Mouse (Mus musculus) adrenal gland, adult (tissue): ENCODE results near the gene Med24.

Source experiments
- DNase-seq, 2 experiments: peaks; one replicate each; pipeline ENCODE4 v3.0.0; 2022 to 2023; ENCODE audit warnings: low spot score in 1 of 2; ENCODE audit not compliant: inconsistent age in 2 of 2

Gene Med24

DNA sequence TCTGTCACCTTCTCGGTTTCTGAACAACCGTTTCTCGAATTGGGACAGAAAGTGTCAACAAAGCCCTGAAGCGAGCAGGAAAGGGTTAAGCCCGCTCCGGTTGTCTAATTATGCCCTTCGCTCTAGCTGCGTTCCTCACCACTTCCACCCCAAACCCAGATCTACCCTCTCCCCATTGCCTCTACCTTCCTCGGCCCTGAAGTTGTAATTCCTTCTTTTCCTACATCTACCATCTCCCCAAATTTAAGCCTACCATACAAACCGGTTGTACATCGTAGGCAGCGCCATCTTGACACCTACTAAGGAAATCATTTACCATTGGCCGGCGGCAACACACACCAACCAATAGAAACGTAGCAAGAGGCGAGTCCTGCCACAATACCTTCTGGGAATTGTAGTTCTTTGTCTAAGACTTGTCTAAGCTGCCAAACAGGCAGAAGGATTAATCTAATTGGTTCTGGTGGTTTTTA lies at the start of gene Med24:
TSS of gene Med24 (minus strand) at position 317 of the 470 bp plus-strand sequence.
- peak; percentile 90 to 96 for DNase-seq

DNA sequence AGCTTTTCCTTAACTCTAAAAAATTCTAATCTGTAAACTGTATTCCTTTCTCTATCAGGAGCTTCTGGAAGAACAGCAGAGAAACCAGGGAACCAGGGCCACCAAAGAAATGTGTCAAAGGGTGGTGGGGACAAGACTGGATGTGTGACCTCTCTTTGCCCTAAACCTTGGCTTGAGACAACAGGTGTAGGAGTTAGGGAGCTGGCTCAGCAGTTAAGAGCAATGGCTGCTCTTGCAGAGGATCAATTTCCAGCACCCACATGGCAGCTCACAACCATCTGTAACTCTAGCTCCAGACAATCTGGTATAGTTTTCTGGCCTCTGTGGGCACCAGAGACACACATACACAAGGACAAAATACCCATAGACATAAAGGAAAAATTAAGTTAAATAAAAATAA lies 48.7 kb upstream of the Med24 start:
- peak in 1 of 2 experiments; percentile 40 for DNase-seq

DNA sequence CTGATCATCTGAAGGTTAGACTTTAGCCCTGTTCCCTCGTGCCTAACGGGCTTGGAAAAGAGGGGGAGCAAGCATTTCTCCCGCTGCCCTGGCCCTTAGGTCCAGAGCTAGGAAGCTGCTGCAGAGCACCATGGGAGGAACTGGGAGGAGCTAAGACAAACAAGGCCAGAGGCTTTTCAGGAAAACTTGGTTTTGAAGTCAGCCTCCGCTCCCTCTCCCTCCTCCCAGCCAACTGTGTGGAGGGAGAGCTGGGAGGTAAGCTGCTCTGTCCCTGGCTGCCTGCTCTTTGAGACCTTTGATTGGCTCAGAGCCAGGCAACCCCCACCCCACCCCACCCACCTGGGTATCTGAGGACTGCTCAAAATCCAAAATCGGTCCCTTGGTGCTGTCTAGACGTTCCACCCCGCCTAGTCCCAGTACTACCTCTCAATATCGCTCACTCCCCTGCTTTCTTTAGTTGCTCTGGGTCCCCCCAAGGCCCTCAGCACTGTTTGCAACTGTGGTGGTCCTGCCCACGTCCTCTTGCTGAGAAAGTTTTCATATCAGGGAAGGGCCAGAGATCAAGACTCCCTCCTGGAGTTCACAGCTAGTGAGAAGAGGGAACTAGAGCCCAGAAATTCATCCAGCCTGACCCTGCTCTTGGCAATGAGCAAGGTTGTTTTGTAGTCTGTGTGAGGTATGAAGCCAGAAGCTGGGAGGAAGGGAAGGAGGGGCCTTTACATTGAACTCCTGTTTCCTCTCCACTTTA lies 47.8 kb upstream of the Med24 start:
- peak; percentile 80 to 94 for DNase-seq

DNA sequence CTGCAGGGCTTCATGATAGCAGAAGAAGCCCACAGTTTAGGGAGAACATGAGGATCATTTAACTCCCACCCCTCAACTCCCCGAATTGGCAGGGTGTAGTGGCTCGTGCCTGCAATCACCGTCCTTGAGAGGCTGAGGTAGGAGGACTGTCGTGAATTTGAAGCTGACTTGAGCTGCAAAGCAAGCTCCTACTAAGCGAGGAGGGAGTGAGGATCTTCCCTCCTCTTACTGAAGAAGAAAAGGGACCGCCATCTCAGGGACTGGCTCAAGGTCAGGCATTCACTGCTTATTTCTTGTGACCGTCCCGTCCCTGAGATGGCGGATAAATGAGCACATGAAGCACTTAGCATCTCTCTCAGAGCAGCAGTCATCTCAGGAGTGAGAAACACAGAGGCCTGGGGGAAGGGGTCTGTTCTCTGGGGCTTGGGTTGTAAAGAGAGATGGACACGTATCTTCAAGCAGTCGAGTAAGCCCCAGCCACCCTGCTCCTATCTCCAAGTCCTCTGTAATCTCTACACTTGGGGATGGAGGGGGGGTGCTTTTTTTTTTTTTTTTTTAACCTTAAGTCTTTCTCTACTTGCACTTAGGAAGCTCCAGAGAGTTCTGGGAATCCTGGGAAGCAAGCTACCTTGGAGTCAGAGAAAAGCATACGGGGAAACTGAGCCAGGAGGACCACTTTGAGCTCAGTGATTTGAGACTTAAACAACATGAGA lies 47.0 kb upstream of the Med24 start:
- no peak for DNase-seq

DNA sequence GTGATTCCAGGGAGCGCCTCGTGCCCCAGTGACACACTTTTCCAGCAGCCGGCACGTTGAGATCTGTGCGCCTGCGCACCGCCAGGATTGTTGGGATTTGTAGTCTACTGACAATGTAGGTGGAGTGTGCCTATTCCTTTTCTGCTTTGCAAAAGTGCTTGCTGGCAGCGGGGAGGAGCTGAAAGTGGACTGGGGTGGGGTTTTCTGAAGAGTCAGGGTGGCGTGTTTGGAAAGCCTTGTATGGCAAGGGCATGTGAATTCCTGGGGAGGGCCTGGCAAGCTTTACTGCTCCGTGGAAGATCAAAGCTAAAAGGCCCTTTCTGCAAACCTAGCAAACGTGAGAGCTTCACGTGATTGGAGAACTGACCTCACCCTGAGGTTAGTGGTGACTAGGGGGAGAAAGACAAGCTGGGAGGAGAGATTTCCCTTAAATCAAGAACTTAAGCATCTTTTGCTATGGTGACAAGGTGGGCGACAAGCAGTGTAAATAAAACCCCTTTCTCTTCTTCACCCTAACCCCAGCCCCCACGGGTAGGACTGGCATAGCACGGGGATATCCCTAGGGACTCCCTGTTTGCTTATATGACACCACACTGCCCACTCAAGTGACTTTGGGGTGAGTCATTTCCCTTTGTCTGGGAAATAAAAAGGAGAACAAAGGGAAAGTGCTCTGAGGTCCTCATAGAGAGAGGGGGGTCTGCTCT lies 46.3 kb upstream of the Med24 start:
- peak; percentile 100 for DNase-seq

DNA sequence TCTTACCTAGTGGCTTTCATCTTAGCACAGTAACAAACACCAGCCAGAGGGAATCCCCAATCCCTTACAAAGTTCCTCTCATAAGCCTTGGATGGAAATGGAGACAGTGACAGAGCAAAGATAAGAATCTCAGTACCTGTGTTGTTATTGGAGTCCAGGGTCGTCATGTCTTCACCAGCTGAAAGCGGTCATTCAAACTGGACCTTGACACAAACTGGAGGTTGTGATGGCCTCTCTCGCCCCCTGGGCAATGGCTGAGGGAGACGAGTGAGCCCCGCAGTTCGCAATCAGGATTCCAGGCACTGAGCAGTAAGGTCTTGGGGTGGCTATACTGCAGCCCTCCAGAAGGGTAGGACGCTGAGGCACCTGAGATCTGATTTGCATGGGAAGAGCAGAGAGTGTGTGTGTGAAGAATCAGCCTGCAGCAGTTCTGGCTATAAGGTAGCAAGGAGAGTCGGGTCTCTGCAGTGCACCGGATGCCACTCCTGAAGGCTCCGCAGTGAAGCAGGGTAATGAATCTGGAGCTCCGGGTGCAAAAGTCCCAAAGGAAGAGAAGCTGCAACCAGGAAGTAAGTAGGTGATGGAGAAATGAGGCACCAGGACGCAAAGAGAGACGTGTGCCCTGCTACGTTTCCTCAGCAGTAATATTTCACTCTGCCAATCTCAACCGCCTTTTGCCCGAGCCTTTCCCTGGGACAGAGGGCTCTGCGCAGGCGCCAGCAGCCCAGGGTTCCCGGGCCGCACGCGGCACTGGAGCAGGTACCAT lies 45.5 kb upstream of the Med24 start, which contains the start of gene Nr1d1:
TSS of gene Nr1d1 (minus strand) at position 752 of the 766 bp plus-strand sequence.
- no peak for DNase-seq

DNA sequence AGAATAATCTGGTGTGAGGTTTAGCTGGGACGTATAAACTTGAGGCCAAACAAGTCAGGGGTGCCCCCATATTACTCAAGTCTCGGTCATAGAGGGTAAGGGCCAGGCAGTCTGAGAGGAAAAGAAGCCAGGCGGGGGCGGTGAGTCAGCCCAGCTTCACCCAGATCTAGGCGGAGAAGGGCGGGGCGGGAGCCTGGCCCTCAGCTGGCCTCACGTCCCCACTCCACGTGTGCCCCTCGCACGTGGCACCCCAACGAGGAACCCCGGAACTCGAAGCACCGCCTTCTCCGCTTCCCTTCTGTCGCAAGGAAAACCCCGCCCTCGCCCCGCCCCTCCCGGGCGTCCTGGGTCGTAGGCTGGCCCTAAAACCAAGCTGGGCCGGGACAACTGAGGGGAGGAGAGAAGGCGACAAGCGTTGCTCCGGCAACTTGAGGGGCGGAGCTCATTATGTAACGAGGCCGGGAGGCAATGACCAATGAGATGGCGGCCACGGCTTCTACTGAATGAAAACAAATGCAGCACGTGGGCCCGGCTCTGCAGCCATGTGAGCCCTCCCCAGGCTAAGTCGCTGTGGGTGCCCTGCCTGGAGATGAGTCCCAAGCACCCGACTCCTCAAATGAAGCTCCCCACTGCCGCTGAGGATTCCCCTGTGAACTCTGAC lies 44.5 kb upstream of the Med24 start:
- peak; percentile 100 for DNase-seq

DNA sequence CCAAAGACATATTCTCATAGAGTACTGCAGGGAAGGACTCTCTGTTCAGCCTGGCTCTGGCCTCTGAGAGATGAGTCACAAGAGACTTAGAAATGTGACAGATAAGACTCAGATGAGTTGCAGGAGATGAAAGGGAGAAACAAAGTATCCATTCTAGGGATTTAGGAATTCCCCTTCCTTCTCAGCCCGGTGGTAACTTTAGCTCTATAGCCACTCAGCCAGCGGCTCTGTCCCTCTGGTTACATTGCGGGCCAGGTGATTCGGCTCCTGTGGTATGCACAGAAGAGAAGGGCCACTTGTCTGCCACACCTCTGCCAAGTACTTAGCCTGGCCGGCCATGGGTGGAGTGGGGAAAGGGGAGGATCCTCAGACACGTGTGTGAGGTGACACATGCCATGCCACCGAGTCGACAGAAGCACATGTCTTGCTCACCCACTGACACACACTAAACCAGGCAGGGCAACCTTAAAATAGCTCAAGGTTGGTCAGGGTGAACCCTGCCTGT lies 43.5 kb upstream of the Med24 start:
- DNase-seq: peak; percentile 91 to 96

DNA sequence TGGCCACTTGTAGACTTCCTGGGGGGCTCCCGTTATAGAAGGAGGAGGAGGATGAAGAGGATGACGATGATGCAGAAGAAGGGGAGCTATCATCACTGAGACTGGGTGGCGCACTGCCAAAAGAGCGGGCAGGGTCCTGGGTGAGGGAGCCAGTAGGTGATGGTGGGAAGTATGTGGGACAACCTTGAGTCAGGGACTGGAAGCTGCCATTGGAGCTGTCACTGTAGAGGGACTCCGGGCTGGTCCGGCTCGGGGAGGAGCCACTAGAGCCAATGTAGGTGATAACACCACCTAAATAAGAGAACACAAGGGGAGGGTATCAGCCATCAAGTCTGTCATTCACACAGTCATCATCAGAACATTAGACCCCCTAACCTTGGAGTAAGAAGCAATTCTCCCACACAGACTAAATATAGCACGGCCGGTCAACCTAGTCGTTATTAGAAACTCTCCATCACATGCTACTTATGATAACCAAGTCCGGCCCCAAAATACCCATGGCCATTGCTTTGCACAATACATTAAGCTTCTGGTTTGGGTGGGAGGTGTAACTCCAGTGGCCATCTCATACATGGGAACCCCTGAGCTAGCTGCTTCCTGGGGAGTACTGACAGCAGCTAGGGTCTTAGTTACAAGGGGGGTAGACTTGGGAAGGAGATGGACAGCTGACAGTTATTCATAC lies 42.8 kb upstream of the Med24 start:
- DNase-seq: peak; percentile 64 to 81

DNA sequence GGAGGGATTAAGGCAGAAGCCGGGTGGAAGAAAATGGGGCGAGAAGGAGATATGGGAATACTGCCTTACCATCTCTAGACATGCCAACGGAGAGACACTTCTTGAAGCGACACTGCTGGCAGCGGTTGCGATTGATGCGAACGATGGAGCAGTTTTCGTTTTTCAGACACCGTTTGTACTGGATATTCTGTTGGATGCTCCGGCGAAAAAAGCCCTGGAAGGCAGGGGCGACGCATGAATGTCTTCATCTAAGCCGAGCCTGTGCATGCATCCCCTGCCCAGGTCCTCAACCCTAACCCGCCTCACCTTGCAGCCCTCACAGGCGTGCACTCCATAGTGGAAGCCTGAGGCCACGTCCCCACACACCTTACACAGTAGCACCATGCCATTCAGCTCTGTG lies 41.9 kb upstream of the Med24 start:
- peak; percentile 31 to 65 for DNase-seq

DNA sequence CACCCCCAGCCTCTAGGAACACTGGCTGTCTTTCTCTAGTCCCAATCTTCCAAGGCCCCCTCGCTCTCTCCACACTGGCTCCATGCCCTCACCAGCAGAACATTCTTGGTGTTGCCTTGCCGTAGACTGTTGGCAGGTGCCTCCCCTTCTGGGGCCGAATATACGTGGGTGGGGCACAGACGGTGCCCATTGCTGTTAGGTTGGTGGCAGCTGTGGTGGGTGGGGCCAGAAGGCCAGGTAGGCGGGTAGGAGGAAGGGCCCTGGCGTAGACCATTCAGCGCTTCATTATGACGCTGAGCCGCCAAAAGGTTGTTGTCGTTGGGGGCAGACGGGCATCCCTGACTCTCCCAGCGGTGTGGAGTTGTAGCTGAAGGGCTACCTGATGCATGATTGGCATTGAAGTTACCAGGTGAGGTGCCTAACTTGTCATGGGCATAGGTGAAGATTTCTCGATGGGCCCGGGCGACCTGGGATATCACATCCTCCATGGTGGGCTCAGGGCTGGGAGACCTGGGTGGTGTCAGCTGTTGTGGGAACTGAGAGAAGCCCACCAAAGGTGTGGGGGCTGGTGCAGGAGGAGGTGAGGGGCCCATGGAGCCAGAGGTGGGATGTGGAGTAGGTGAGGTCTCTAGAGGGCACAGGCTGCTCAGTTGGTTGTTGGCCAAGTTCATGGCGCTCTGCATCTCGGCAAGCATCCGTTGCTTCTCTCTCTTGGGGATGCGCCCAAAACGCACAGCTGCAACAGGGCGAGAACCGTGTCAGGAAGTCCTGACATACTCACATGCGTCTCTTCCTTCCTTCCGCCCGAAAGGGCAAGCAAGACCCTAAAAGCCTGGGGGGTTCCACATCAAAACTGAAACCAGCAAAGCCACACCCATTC lies 41.1 kb upstream of the Med24 start:
- peak; percentile 42 to 70 for DNase-seq

DNA sequence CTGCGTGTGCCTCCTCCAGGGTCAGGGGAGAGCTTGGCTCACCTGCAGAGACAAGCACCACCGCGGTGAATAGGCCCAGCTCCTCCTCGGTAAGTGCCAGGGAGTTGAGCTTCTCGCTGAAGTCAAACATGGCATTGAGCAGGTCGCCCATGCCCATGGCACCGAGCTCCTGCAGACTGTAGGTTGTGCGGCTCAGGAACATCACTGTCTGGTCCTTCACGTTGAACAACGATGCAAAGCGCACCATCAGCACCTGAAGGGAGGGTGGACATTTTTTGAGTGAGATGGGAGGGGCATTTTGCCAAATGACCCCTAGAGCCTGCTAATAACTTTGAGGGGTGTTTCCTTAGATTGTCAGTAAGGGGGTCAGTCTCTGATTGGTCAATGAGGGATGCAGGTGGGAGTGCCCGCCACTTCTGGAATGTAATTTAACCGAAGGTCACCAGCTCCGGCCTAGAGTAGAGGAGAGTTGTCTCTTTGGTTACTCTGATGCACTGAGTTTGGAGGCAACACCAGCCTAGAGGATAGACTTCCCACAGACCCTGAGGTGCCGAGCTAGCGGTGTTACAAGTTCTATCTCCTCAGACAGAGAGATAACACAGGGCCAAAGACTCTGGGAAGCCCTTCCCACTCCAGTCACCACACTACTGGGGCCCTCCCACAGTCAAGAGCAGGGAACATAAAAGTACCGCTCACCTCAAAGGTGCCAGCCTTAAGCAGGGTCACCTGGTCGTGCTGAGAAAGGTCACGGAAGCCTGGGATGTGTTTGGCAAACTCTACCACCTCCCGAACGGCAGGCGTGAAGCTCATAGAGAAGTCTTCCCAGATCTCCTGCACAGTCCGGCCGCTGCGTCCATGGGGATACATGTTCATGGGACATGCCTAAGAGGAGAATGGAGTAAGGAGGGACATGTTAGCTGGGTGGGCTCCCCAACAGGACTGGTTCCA lies 40.0 kb upstream of the Med24 start:
- DNase-seq: peak; percentile 37 to 75

DNA sequence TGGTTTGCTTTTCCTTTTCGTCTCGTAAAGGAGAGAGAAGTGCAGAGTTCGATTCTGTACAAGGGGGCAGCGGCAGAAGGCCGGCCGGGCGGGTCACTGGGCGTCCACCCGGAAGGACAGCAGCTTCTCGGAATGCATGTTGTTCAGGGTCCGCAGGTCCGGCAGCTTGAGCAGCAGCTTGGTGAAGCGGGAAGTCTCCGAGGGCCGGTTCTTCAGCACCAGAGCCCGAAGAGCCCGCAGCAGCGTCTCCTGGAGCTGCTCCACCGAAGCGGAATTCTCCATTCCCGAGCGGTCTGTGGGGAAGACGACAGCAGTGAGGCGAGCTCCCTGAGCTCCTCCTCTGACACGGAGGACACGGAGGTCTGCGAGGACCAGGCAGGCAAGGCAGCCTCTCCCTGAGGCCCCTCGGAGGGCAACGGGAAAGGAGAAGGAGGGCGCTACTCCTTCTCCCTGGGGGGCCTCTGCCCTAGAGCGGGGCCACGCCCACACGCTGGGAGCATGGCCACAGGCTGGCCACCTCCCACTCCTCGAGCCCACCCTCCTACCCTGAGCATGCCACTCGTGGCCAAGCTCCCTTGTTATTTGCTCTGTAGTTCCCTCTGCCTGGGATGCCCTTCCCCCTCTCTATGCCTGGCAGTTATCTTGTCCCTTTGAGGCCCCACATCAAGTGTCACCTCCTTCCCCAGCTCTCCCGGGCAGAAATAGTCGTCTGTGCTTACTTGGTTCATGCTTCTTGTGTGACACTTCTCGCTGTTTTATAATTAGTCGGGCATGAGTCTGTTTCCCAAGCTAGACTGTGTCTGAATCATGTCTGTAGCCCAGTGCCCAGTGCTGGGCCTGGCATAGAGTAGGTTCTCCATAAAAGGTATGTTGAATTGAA lies 39.1 kb upstream of the Med24 start:
- peak; percentile 48 to 75 for DNase-seq

DNA sequence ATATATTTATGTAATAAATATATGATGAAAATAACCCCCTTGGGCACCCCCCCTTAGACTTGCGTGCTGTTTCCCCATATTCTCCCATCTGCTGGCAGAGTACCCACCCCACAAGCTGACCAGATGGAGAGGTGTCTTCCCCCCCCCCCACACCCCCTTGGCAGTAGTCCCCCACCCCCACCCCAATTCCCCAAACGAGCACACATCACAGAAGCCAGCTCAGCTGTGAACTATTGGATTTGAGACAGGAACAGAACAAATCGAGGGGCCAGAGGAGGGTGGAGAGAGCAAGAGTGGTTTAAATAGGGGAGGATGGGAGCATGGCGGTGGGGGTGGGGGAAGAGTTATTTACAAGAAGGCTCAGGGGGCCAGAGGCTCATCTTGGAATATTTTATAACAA lies 38.5 kb upstream of the Med24 start:
- DNase-seq: no peak

DNA sequence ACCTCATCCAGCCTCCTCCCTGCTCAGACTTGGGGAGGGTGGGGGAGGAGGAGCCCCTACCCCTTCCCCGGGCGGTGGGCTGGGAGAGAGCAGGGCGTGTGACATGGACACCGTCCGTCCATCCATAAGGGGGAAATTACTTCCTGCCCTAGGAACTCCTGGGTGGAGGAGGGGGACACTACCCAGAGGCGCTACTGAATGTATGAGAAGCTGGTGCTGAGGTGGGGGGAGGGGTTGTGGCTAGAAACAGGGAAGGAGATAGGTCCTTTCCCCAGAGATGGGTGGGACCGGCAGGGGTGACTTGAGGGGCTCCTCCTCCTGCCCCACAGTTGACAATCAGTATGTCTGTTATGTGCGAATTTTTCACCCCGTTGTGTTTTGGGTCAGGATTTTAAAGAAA lies 38.0 kb upstream of the Med24 start:
- peak; percentile 63 to 84 for DNase-seq

DNA sequence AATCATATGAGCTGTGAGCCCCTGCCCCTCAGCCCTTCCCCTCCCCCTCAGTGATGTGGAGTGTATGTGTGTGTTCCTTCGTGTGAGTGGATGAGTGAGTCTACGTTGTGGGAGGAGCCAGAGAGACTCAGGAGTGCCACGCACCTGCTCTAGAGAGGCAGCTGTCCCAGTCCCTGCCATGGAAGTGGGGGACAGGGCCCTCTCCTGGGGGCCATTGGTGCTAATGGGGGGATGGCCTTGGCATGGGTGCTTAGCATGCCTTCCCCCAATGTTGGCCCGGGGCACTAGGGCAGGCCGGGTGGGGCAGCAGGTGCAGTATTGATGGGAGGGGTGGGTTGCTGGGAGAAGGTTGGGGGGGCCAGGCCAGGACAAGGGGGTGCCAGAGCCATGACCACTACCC lies 37.6 kb upstream of the Med24 start:
- peak; percentile 30 to 70 for DNase-seq
